Mouse (Mus musculus) heart, embryonic 13.5 days (tissue): ENCODE measurements at regions not wholly inside any gene's neighbourhood (a gene's known extent, or its start where the extent isn't known, plus 50 kb on each side); places are given as distances from the start of the nearest gene placed in this dataset.

Experiments
- ATAC-seq: fragments of 200-750 bp; cut with Nextera tagmentation; 2 replicates; pipeline ENCODE4 v1.8.0; 2017; ENCODE audit warnings: moderate TSS enrichment; ENCODE audit not compliant: insufficient number of reproducible peaks, low FRiP score, low TSS enrichment; ENCODE audit errors: extremely low read depth
- H3K27ac ChIP-seq: fragments of 300-500 bp; sonication (generic); replicated peaks from 2 replicates; pipeline ENCODE4 v1.5.1; 2015; ENCODE audit warnings: moderate library complexity, mild to moderate bottlenecking, inconsistent platforms
- H3K27me3 ChIP-seq: fragments of 300-500 bp; sonication (generic); replicated peaks from 2 replicates; pipeline ENCODE4 v1.6.1; 2015; ENCODE audit warnings: mild to moderate bottlenecking, inconsistent platforms
- H3K36me3 ChIP-seq: fragments of 300-500 bp; sonication (generic); 2 replicates; pipeline ENCODE4 v1.6.1; 2015; ENCODE audit warnings: mild to moderate bottlenecking, inconsistent platforms
- H3K4me1 ChIP-seq: fragments of 300-500 bp; sonication (generic); 2 replicates; pipeline ENCODE4 v1.6.1; 2015; ENCODE audit warnings: inconsistent platforms
- H3K4me2 ChIP-seq: fragments of 300-500 bp; sonication (generic); 2 replicates; pipeline ENCODE4 v1.6.1; 2015; ENCODE audit warnings: inconsistent platforms, mild to moderate bottlenecking, moderate library complexity
- H3K4me3 ChIP-seq: fragments of 300-500 bp; sonication (generic); 2 replicates; pipeline ENCODE4 v1.5.1; 2015; ENCODE audit warnings: moderate library complexity, mild to moderate bottlenecking, inconsistent platforms
- H3K9ac ChIP-seq: fragments of 300-500 bp; sonication (generic); 2 replicates; pipeline ENCODE4 v1.6.1; 2015; ENCODE audit warnings: inconsistent platforms, mild to moderate bottlenecking, moderate library complexity
- H3K9me3 ChIP-seq: fragments of 300-500 bp; sonication (generic); 2 replicates; pipeline ENCODE4 v1.6.1; 2016; ENCODE audit warnings: inconsistent platforms
- WGBS: fragments of 180-500 bp; shearing (Covaris S2); methylation state at CpG from one replicate; pipeline ENCODE4 v1.1.7; 2015; ENCODE audit warnings: mixed read lengths; 5-methylcytosine and 5-hydroxymethylcytosine counted together

- Histone ChIP-seq H3K36me3 (no peaks in the 10 kb centered on the region), H3K4me1 (peaks cover 3% of the 10 kb centered on the region), H3K9ac (no peak overlapping the region), H3K9me3 (no peaks in the 10 kb centered on the region), H3K27me3 (no peaks in the 10 kb centered on the region), H3K27ac (no peak overlapping the region), H3K4me2 (no peak overlapping the region), H3K4me3 (no peak overlapping the region)
- WGBS = 84% methylated on average over 6 of the region's 6 CpGs
- no peak for ATAC-seq
Measured at GRCm38 (mm10) chr17:67569865-67570264, 62.7 kb downstream of the Lrrc30 start.

GRCm38 (mm10) chr17:67566216-67566615 is 66.3 kb downstream of the Lrrc30 start:
- Histone ChIP-seq H3K9ac (no peak overlapping the region), H3K4me3 (no peak overlapping the region), H3K9me3 (no peaks in the 10 kb centered on the region), H3K4me1 (peaks cover 3% of the 10 kb centered on the region), H3K27ac (no peak overlapping the region), H3K27me3 (no peaks in the 10 kb centered on the region), H3K36me3 (no peaks in the 10 kb centered on the region), H3K4me2 (no peak overlapping the region)
- WGBS = 76% methylated on average over 11 of the region's 11 CpGs
- ATAC-seq = no peak

GRCm38 (mm10) chr17:67565746-67566145 is 66.8 kb downstream of the Lrrc30 start:
- Histone ChIP-seq H3K4me2 (no peak overlapping the region), H3K9ac (no peak overlapping the region), H3K9me3 (no peaks in the 10 kb centered on the region), H3K4me1 (peaks cover 3% of the 10 kb centered on the region), H3K27ac (no peak overlapping the region), H3K36me3 (no peaks in the 10 kb centered on the region), H3K27me3 (no peaks in the 10 kb centered on the region), H3K4me3 (no peak overlapping the region)
- ATAC-seq = no peak
- 53% methylated on average over 3 of the region's 3 CpGs for WGBS

DNA sequence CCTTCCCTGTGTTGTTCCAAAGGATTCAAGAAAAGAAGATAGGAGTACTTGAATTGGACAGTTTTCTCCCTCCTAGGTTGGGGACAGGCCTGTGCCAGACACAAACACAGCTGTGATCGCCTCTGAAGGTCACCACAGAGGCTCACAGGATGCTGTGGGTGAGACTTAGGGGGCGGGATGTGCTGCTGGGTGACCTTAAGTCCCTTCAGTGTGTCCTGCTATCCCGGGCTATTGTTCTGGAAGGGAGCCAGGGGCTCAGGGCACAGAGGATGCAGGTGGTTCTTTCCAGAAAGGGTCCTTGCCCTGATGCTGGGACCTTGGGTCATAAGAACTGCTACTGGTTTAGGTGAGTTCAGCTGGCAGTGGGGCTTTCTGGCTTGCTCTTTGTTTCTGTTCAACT is 67.7 kb downstream of the Lrrc30 start:
- Histone ChIP-seq H3K27ac (no peak overlapping the region), H3K4me2 (no peak overlapping the region), H3K9me3 (no peaks in the 10 kb centered on the region), H3K4me1 (peaks cover 3% of the 10 kb centered on the region), H3K4me3 (no peak overlapping the region), H3K27me3 (no peaks in the 10 kb centered on the region), H3K36me3 (no peaks in the 10 kb centered on the region), H3K9ac (no peak overlapping the region)
- 32% methylated on average over 3 of the region's 3 CpGs for WGBS
- no peak for ATAC-seq

DNA sequence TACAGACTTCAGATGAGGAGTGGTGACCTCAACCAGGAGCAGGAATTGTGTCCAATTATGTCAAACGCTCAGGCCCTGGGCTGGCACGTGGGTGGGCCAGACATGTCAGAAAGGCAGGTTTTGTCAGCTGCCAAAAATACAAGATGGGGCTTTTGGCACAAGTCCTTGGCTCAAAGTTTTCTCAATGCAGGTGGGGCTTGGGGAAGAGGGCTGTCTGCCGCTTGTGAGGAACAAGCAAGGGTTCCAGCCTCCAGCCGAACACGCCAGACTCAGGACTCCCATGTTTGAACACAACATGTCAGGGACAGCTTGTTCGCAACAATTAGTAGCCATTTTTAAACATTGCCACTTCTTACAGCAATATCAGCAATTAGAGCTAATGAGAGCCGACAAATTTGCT is 69.5 kb downstream of the Lrrc30 start:
- no peaks in the 10 kb centered on the region for H3K9me3 ChIP-seq
- no peaks in the 10 kb centered on the region for H3K36me3 ChIP-seq
- H3K27me3 ChIP-seq = no peaks in the 10 kb centered on the region
- no peak overlapping the region for H3K9ac ChIP-seq
- no peak overlapping the region for H3K4me2 ChIP-seq
- ATAC-seq = no peak
- WGBS = 72% methylated on average over 7 of the region's 7 CpGs
- no peak overlapping the region for H3K27ac ChIP-seq
- no peak overlapping the region for H3K4me3 ChIP-seq
- peaks cover 3% of the 10 kb centered on the region for H3K4me1 ChIP-seq

DNA sequence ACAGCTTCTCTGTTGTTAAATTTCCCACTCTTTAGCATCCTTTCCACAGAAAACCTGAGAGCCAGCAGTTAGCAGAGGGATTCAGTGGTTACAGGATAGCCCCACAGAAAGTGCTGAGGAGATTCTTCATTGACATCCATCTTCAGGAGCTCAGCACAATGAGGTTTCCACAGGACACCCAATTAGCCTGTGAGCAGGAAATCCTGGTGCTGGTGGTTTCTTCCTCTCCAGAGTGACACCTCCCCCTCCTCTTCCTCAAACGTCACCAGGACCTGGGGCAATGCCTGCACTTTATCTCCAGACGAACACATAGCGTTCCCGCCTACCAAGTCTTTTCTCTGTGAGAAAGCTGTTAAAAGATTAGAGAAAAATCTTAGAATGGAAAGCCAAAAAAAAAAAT is 70.7 kb downstream of the Lrrc30 start:
- no peak for ATAC-seq
- Histone ChIP-seq H3K4me2 (no peak overlapping the region), H3K27me3 (no peaks in the 10 kb centered on the region), H3K27ac (0 out of 2 replicates have a peak overlapping the region, but pooled peaks have one; percentile 41), H3K36me3 (no peaks in the 10 kb centered on the region), H3K9ac (no peak overlapping the region), H3K4me3 (no peak overlapping the region), H3K4me1 (peaks cover 3% of the 10 kb centered on the region), H3K9me3 (no peaks in the 10 kb centered on the region)
- WGBS = 46% methylated on average over 4 of the region's 4 CpGs

DNA sequence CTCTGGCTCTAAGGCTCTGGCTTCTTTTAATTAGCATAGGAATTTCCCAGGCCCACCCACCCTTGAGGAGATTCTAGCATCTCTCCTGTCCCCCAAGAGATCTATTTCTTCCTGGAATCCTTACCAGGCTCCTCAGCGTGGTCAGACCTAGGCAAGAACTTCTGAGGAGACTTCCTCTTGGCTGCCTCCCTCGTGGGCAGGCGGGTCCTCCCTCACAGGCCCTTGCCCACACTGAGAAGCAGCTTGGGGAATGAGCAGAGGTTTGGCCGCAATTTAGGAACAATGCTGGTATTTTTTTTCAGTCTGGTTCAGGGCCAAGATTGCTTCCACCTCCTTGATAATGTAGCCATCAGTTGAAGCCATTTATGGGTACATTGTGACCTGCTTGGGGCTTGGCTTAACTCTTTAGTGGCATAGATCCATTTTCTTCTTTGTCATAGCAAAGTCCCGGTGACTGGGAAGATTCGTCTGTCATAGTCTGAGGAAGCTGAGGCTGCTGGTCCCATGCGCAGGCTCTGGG is 75.1 kb downstream of the Lrrc30 start:
- Histone ChIP-seq H3K9me3 (peaks cover 3% of the 10 kb centered on the region; the same call in 1 of the 2 replicates), H3K9ac (no peak overlapping the region), H3K4me1 (no peaks in the 10 kb centered on the region; the same call in 1 of the 2 replicates), H3K4me2 (no peak overlapping the region), H3K4me3 (no peak overlapping the region), H3K36me3 (no peaks in the 10 kb centered on the region), H3K27ac (no peak overlapping the region), H3K27me3 (no peaks in the 10 kb centered on the region)
- no peak for ATAC-seq
- WGBS = 52% methylated on average over 7 of the region's 7 CpGs

DNA sequence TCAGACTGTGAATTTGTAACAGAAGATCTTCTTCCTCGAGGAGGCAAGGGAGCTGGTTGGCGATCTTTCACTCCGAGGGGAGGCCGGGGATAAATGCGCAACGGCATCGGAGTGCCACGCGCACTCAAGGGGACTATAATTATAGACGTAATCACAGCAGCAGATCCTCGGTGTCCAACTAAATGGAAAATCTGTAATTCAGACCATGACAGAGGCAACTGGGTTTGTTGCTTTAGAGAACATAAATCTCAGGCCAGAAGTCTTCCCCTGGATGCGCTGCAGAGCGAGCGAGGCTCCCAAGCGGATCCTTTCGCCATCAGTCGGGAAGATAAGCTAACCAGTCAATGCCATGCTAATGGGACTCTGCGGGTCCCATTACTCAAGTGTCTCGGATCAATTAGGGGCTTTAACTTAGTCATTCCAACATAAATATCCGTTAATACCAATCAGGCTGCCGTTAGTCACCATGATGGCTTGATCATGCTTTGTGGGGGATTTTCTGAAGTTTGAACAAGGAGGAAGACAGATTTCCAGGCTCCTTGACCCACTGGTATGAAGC is 79.9 kb downstream of the Lrrc30 start:
- Histone ChIP-seq H3K27ac (no peak overlapping the region), H3K4me3 (no peak overlapping the region), H3K27me3 (no peaks in the 10 kb centered on the region), H3K4me2 (no peak overlapping the region), H3K4me1 (no peaks in the 10 kb centered on the region), H3K36me3 (no peaks in the 10 kb centered on the region), H3K9me3 (peaks cover 5% of the 10 kb centered on the region; the same call in 1 of the 2 replicates), H3K9ac (no peak overlapping the region)
- 85% methylated on average over 21 of the region's 21 CpGs for WGBS
- no peak for ATAC-seq

GRCm38 (mm10) chr17:67548966-67549700 is 83.4 kb downstream of the Lrrc30 start:
- H3K4me1 ChIP-seq = no peaks in the 10 kb centered on the region
- H3K4me2 ChIP-seq = no peak overlapping the region
- H3K4me3 ChIP-seq = no peak overlapping the region
- no peaks in the 10 kb centered on the region for H3K36me3 ChIP-seq
- WGBS = 59% methylated on average over 11 of the region's 11 CpGs
- H3K27ac ChIP-seq = no peak overlapping the region
- peaks cover 17% of the 10 kb centered on the region for H3K9me3 ChIP-seq
- no peak for ATAC-seq
- H3K9ac ChIP-seq = no peak overlapping the region
- H3K27me3 ChIP-seq = no peaks in the 10 kb centered on the region

DNA sequence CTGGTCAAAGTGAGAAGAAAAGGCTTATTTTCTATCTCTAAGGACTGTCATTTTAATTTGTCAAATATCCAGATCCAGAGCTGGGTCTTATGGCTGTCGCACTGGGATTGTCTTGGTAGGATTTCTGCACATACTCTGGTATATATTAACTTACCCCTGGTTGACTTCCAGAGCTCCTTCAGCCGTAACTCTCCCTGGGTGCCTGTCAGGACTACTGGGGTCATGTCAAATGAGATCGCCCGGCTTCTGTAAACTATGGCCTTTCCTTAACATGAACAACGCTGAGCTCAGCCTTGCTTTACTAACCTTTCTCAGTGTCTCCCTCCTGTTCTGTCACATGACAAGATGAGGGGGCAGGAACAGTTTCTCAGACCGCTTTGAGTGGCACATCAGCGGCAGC is 88.1 kb downstream of the Lrrc30 start:
- 76% methylated on average over 7 of the region's 7 CpGs for WGBS
- ATAC-seq = no peak

DNA sequence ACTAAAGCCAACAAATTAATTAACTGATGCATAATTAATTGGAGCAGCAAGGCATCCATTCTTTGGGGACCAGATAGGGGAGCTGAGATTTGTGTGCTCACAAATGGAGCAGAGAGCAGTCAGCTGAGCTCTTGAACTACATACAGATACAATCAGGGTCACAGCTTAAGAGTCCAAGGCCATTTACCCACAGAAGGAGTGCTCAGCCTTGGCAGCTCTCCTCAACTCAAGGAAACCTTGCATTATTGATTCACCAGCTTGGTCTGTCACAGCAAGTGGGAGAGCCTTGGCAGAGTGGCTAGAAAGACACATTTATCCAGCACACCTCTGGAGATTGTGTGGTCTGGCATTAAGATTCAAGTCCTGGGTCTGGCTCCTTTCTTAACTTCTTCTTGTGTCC is 100.2 kb downstream of the Lrrc30 start:
- Histone ChIP-seq H3K36me3 (no peaks in the 10 kb centered on the region), H3K9me3 (no peaks in the 10 kb centered on the region), H3K27ac (no peak overlapping the region), H3K4me2 (no peak overlapping the region), H3K4me3 (no peak overlapping the region), H3K4me1 (no peaks in the 10 kb centered on the region), H3K27me3 (no peaks in the 10 kb centered on the region), H3K9ac (no peak overlapping the region)
- ATAC-seq = no peak

More for the DNA sequence above, 88.1 kb downstream of the Lrrc30 start:
- no peaks in the 10 kb centered on the region for H3K27me3 ChIP-seq
- no peak overlapping the region for H3K27ac ChIP-seq
- H3K9me3 ChIP-seq = peaks cover 14% of the 10 kb centered on the region; the same call in 1 of the 2 replicates
- H3K4me1 ChIP-seq = no peaks in the 10 kb centered on the region
- H3K4me3 ChIP-seq = no peak overlapping the region
- no peak overlapping the region for H3K4me2 ChIP-seq
- no peak overlapping the region for H3K9ac ChIP-seq
- no peaks in the 10 kb centered on the region for H3K36me3 ChIP-seq
